ENCODE assay signal across 9 mouse cellular contexts in the genomic region with DNA sequence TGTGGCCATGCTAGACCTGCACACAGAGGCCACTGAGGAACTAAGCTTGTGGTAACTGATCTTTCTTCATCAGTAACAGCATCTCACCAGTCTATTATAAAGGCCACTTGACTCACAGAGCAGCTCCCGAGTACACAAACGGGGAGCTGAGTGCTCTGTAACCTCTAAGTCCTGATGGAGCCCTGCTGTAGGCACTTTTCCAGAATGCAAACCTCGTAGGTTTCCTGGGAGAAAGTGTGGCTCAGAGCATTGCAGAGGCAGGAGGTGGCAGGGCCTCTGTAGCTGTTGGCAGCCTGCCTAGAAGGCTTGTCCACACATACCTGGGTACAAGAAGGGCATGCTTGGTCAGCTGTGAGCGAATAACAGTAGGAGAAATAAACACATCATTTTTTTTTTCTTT. TPM values are rescaled to one million over a fixed set of nuclear protein-coding genes. Genes with fewer than 3 reads are reported as not detected.
DNase-seq lines count a peak whose midpoint lies in the region; ATAC-seq and TF ChIP-seq lines count a peak whose summit lies in the region.
"Had no signal": no experiment of that assay in that cellular context is flagged by ENCODE, and none has a peak within 500 bp of the region (broad histone marks: within the 10 kb centered on the region; RNA-seq: fewer than 3 reads in every experiment).

No protein-coding gene starts in this region.

- POLR2A ChIA-PET in Patski (lab: Charles Lee): no interaction called here

- no peaks in the 10 kb centered on the region; the same call in 1 of the 2 replicates for H3K27me3 ChIP-seq in forebrain, embryonic 13.5 days
- no peaks in the 10 kb centered on the region for H3K27me3 ChIP-seq in forebrain, embryonic 11.5 days (ENCODE audit: control insufficient read depth, insufficient read depth, low read length)
- H3K27me3 ChIP-seq in Patski: no peaks in the 10 kb centered on the region
- no peaks in the 10 kb centered on the region for H3K27me3 ChIP-seq in intestine, embryonic 15.5 days (replicated peaks)

- no peak for TF ChIP-seq CTCF in Patski (IDR thresholded peaks at IDR 0.05)

- ATAC-seq in forebrain, embryonic 13.5 days: 0 out of 2 replicates have a peak, but pooled peaks have one; percentile 43
- ATAC-seq in forebrain, embryonic 11.5 days (replicated peaks; ENCODE audit: low FRiP score): no peak
- peak; percentile 91 for ATAC-seq in Patski
- ATAC-seq in intestine, embryonic 15.5 days: no peak

- peak overlapping the region; percentile 25; the same call in 1 of the 2 replicates for H3K4me2 ChIP-seq in forebrain, embryonic 13.5 days
- no peak overlapping the region for H3K4me2 ChIP-seq in forebrain, embryonic 11.5 days (ENCODE audit: low read depth, low read length, severe bottlenecking)
- H3K4me2 ChIP-seq in intestine, embryonic 15.5 days (replicated peaks): no peak overlapping the region

- no peak for DNase-seq in forebrain, embryonic 11.5 days (ENCODE audit: low spot score)
- DNase-seq in Patski (ENCODE audit: low read depth, low spot score): peak; percentile 90
- peak; percentile 73 for DNase-seq in kidney, adult 18-20 months
- peak; percentile 54 for DNase-seq in lung, postnatal 25 days (ENCODE audit: low spot score)
- DNase-seq in embryo, embryonic 10.5 days (ENCODE audit: low spot score): no peak
- no peak for DNase-seq in left cerebral cortex, adult 18-20 months (ENCODE audit: low spot score in 2 of 2)

- CTCF ChIA-PET in Patski (lab: Charles Lee): interaction anchor here (1.2 to 1.3 kb wide), 2 partner anchors 16 to 41 kb away, joined by 3 to 4 read pairs; no protein-coding TSS in a partner anchor

- H3K9me3 ChIP-seq in forebrain, embryonic 13.5 days (replicated peaks): no peaks in the 10 kb centered on the region
- H3K9me3 ChIP-seq in forebrain, embryonic 11.5 days (ENCODE audit: control insufficient read depth, low read length): no peaks in the 10 kb centered on the region
- H3K9me3 ChIP-seq in intestine, embryonic 15.5 days: no peaks in the 10 kb centered on the region

- 20% methylated on average over 4 of the region's 4 CpGs for WGBS in forebrain, embryonic 13.5 days
- 35% methylated on average over 4 of the region's 4 CpGs for WGBS in forebrain, embryonic 11.5 days
- WGBS in intestine, embryonic 15.5 days: 26% methylated on average over 4 of the region's 4 CpGs

- H3K4me3 ChIP-seq in forebrain, embryonic 13.5 days: no peak overlapping the region
- no peak overlapping the region for H3K4me3 ChIP-seq in forebrain, embryonic 11.5 days (ENCODE audit: low read depth, low read length)
- no peak overlapping the region for H3K4me3 ChIP-seq in intestine, embryonic 15.5 days (replicated peaks)
- H3K4me3 ChIP-seq: erythroblast, embryonic 14.5 days had no signal

- in situ Hi-C loops in Patski (cut with MboI; ENCODE audit: low pct_unique_long_range_greater_than_20kb): no loop called here

- H3K27ac ChIP-seq in forebrain, embryonic 13.5 days: no peak overlapping the region
- no peak overlapping the region for H3K27ac ChIP-seq in forebrain, embryonic 11.5 days (ENCODE audit: low read depth, low read length)
- H3K27ac ChIP-seq in intestine, embryonic 15.5 days: no peak overlapping the region

- H3K9ac ChIP-seq in forebrain, embryonic 13.5 days: 0 out of 2 replicates have a peak overlapping the region, but pooled peaks have one; percentile 5
- H3K9ac ChIP-seq in forebrain, embryonic 11.5 days (ENCODE audit: low read length): no peak overlapping the region
- no peak overlapping the region for H3K9ac ChIP-seq in intestine, embryonic 15.5 days

- no peaks in the 10 kb centered on the region for H3K36me3 ChIP-seq in forebrain, embryonic 13.5 days (ENCODE audit: poor library complexity, severe bottlenecking)
- H3K36me3 ChIP-seq in forebrain, embryonic 11.5 days (ENCODE audit: control insufficient read depth, insufficient read depth, low read length): no peaks in the 10 kb centered on the region
- no peaks in the 10 kb centered on the region for H3K36me3 ChIP-seq in intestine, embryonic 15.5 days

- H3K4me1 ChIP-seq in forebrain, embryonic 13.5 days: peaks cover 27% of the 10 kb centered on the region
- 0 out of 2 replicates have a peak, but pooled peaks cover 10% of the 10 kb centered on the region for H3K4me1 ChIP-seq in forebrain, embryonic 11.5 days (replicated peaks; ENCODE audit: control insufficient read depth, insufficient read depth, low read length)
- no peaks in the 10 kb centered on the region for H3K4me1 ChIP-seq in intestine, embryonic 15.5 days (replicated peaks)

RNA-seq across cellular contexts. Expression of gene Slc6a5, which starts 27.7 kb away (rescaled TPM):
- 0.08 TPM in 1 of 2 replicates, not detected in the other for polyA plus RNA-seq in forebrain, embryonic 13.5 days (2015; fragmentation: Nextera tagmentation; extraction: Ambion mirVana)
- not detected in 2 replicates for polyA plus RNA-seq in forebrain, embryonic 11.5 days (2014; fragmentation: Nextera tagmentation; extraction: Ambion mirVana)
- 0.01 TPM for polyA plus RNA-seq in Patski (2021)
- polyA plus RNA-seq in intestine, embryonic 15.5 days (2015; fragmentation: Nextera tagmentation; extraction: Ambion mirVana): not detected in 2 replicates
- under 1 TPM; 0.12 TPM for total RNA-seq in left cerebral cortex, adult 18-20 months (2021)
- polyA plus RNA-seq: erythroblast, embryonic 14.5 days had no signal

Comparison
In these comparisons a context has a peak if more than half of its experiments do, and no peak if none do; other contexts are left out.
1. ATAC-seq: peak in forebrain, embryonic 13.5 days (single experiment) and Patski (single experiment); none in forebrain, embryonic 11.5 days (single experiment) and intestine, embryonic 15.5 days (single experiment).
2. DNase-seq: peak in Patski (single experiment), kidney, adult 18-20 months (single experiment) and lung, postnatal 25 days (single experiment); none in forebrain, embryonic 11.5 days (single experiment), embryo, embryonic 10.5 days (single experiment) and left cerebral cortex, adult 18-20 months (0 of 2).